Mouse (Mus musculus) kidney, embryonic 16.5 days (tissue): ENCODE data around the gene Fam57a. TPM values are rescaled to one million over a fixed set of nuclear protein-coding genes. Genes with fewer than 3 reads are reported as not detected.

Experiments
- ATAC-seq: fragments of 200-750 bp; cut with Nextera tagmentation; 2 replicates; pipeline ENCODE4 v1.8.0; 2017; ENCODE audit warnings: moderate TSS enrichment; ENCODE audit not compliant: low FRiP score, low TSS enrichment
- H3K27ac ChIP-seq: fragments of 300-500 bp; sonication (generic); 2 replicates; pipeline ENCODE4 v1.5.1; 2014; ENCODE audit warnings: low read length
- H3K27me3 ChIP-seq: fragments of 300-500 bp; sonication (generic); 2 replicates; pipeline ENCODE4 v1.6.1; 2014; ENCODE audit warnings: low read length, control low read depth, mixed read lengths; ENCODE audit not compliant: insufficient read depth
- H3K36me3 ChIP-seq: fragments of 300-500 bp; sonication (generic); 2 replicates; pipeline ENCODE4 v1.6.1; 2014; ENCODE audit warnings: low read length, control low read depth, mixed read lengths; ENCODE audit not compliant: insufficient read depth
- H3K4me1 ChIP-seq: fragments of 300-500 bp; sonication (generic); 2 replicates; pipeline ENCODE4 v1.6.1; 2014; ENCODE audit warnings: low read length, control low read depth, mixed read lengths; ENCODE audit not compliant: insufficient read depth
- H3K4me2 ChIP-seq: fragments of 300-500 bp; sonication (generic); replicated peaks from 2 replicates; pipeline ENCODE4 v1.6.1; 2014; ENCODE audit warnings: low read depth, low read length
- H3K4me3 ChIP-seq: fragments of 300-500 bp; sonication (generic); 2 replicates; pipeline ENCODE4 v1.5.1; 2014; ENCODE audit warnings: mild to moderate bottlenecking, low read length
- H3K9ac ChIP-seq: fragments of 300-500 bp; sonication (generic); replicated peaks from 2 replicates; pipeline ENCODE4 v1.6.1; 2014; ENCODE audit warnings: low read length
- H3K9me3 ChIP-seq: fragments of 300-500 bp; sonication (generic); 2 replicates; pipeline ENCODE4 v1.6.1; 2016; ENCODE audit warnings: low read length, control low read depth
- WGBS: fragments of 180-500 bp; shearing (Covaris S2); extraction: QIAGEN DNeasy Blood & Tissue Kit; methylation state at CpG from one replicate; pipeline ENCODE4 v1.1.7; 2014; 5-methylcytosine and 5-hydroxymethylcytosine counted together
- polyA plus RNA-seq: library from polyadenylated mRNA; unstranded; fragments of >200 nt; fragmentation: Nextera tagmentation; extraction: Ambion mirVana; gene quantifications from 2 replicates; pipeline ENCODE4 v1.2.1, GENCODE M21; 2015

Gene Fam57a
- polyA plus RNA-seq, 1 experiment from 2014 or later: 27.0 TPM

- H3K27me3 ChIP-seq: no peaks in the 10 kb centered on the region
- H3K4me2 ChIP-seq: no peak overlapping the region
- H3K4me3 ChIP-seq: no peak overlapping the region
- ATAC-seq: no peak
- peaks cover 5% of the 10 kb centered on the region; the same call in 1 of the 2 replicates for H3K36me3 ChIP-seq
- H3K9ac ChIP-seq: no peak overlapping the region
- peak overlapping the region; percentile 29; the same call in 1 of the 2 replicates for H3K27ac ChIP-seq
- H3K9me3 ChIP-seq: no peaks in the 10 kb centered on the region
- 11% methylated on average over 4 of the region's 4 CpGs for WGBS
- H3K4me1 ChIP-seq: peaks cover 7% of the 10 kb centered on the region; the same call in 1 of the 2 replicates
Observed at GRCm38 (mm10) chr11:76150980-76151379, 28.5 kb upstream of the Fam57a start.

DNA sequence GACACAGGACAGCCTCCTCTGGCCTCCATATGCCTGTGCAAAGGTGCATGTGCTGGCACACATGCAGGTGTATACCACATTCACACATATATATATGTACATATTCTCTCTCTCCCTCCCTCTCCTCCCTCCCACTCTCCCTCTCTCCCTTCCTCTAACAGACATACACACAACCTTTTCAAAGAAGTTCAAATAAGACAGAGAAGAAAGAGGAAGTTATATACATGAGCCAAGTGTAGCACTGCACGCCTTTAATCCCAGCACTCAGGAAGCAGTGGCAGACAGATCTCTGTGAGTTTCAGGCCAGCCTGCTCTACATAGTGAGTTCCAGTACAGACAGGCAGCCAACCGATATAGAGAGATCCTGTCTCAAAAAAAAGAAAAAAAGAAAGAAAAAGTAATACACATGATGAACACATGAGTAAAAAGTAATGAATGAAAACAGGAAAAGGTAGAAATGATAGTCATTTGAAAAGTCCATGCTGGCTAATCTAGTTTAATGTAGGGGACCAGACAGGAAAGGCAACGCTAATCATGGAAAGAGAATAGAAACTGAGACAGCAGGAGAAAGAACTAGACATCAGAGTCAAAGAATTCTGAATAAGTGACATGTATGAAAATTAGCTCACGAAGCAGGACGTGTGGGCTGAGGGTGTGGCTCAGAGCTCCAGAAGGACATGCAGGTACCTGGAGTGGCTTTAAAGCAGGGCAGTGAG, 26.1 kb upstream of the Fam57a start:
- Histone ChIP-seq H3K4me3 (no peak overlapping the region), H3K27me3 (no peaks in the 10 kb centered on the region), H3K9ac (no peak overlapping the region), H3K36me3 (peaks cover 5% of the 10 kb centered on the region; the same call in 1 of the 2 replicates), H3K9me3 (no peaks in the 10 kb centered on the region), H3K4me1 (peaks cover 3% of the 10 kb centered on the region; the same call in 1 of the 2 replicates), H3K4me2 (no peak overlapping the region), H3K27ac (no peak overlapping the region)
- no peak for ATAC-seq
- WGBS: 85% methylated on average over 5 of the region's 5 CpGs

DNA sequence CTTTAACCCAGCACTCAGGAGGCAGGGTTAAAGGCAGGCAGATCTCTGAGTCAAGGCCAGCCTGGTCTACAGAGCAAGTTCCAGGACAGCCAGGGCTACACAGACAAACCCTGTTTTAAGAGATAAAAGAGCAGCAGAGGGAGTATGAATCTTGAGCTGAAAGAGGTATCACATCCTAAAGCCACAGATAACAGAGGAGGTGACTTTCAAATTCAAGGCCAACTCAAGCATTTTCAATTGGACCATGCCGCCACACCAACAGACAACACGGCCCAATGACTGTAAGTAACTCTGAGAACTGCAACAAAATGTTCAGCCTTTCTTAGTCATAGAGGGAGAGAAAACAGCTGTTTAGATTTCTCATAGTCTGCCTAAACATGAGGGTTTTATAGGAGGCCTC, 25.3 kb upstream of the Fam57a start:
- H3K27me3 ChIP-seq: no peaks in the 10 kb centered on the region
- 93% methylated on average over 2 of the region's 2 CpGs for WGBS
- peaks cover 5% of the 10 kb centered on the region; the same call in 1 of the 2 replicates for H3K36me3 ChIP-seq
- H3K9ac ChIP-seq: no peak overlapping the region
- H3K27ac ChIP-seq: no peak overlapping the region
- H3K4me3 ChIP-seq: no peak overlapping the region
- H3K9me3 ChIP-seq: no peaks in the 10 kb centered on the region
- H3K4me2 ChIP-seq: no peak overlapping the region
- peaks cover 3% of the 10 kb centered on the region; the same call in 1 of the 2 replicates for H3K4me1 ChIP-seq
- ATAC-seq: no peak

GRCm38 (mm10) chr11:76154861-76155260, 24.6 kb upstream of the Fam57a start:
- Histone ChIP-seq H3K27ac (no peak overlapping the region), H3K9ac (no peak overlapping the region), H3K36me3 (peaks cover 5% of the 10 kb centered on the region; the same call in 1 of the 2 replicates), H3K4me2 (no peak overlapping the region), H3K4me3 (no peak overlapping the region), H3K9me3 (no peaks in the 10 kb centered on the region), H3K4me1 (peaks cover 3% of the 10 kb centered on the region; the same call in 1 of the 2 replicates), H3K27me3 (no peaks in the 10 kb centered on the region)
- ATAC-seq: no peak
- WGBS: 92% methylated on average over 2 of the region's 2 CpGs

- Histone ChIP-seq H3K4me3 (no peak overlapping the region), H3K9me3 (no peaks in the 10 kb centered on the region), H3K36me3 (peaks cover 10% of the 10 kb centered on the region; the same call in 1 of the 2 replicates), H3K4me1 (no peaks in the 10 kb centered on the region), H3K9ac (no peak overlapping the region), H3K27ac (no peak overlapping the region), H3K4me2 (no peak overlapping the region), H3K27me3 (no peaks in the 10 kb centered on the region)
- ATAC-seq: no peak
- 97% methylated on average over 2 of the region's 2 CpGs for WGBS
Observed at GRCm38 (mm10) chr11:76158375-76158774, 21.1 kb upstream of the Fam57a start.

- H3K4me2 ChIP-seq: no peak overlapping the region
- H3K4me1 ChIP-seq: no peaks in the 10 kb centered on the region
- no peak overlapping the region for H3K27ac ChIP-seq
- H3K27me3 ChIP-seq: no peaks in the 10 kb centered on the region
- 23% methylated on average over 6 of the region's 6 CpGs for WGBS
- H3K36me3 ChIP-seq: peaks cover 5% of the 10 kb centered on the region; the same call in 1 of the 2 replicates
- H3K9me3 ChIP-seq: no peaks in the 10 kb centered on the region
- ATAC-seq: no peak
- no peak overlapping the region for H3K9ac ChIP-seq
- H3K4me3 ChIP-seq: no peak overlapping the region
Observed at GRCm38 (mm10) chr11:76160251-76160650, 19.2 kb upstream of the Fam57a start.

DNA sequence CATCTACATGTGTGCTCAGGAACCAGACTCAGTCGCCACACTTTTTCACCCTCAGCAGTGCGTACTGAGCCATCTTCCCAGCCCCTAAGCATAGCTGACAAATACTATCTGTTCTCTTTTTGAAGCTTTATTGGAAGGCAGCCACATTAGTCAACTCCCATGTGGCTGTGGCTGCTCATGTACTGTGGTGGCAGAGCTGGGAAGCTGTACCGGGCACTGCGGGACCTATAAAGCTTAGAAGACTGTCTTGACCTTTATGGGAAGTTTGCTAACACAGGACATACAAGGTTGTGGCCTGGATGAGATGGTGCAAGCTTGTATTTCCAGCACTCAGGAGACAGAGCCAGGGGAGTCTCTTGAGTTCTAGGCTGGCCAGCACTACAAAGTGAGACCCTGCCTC, 12.8 kb upstream of the Fam57a start:
- WGBS: 91% methylated on average over 4 of the region's 4 CpGs
- no peak overlapping the region for H3K27ac ChIP-seq
- no peak overlapping the region for H3K9ac ChIP-seq
- no peaks in the 10 kb centered on the region for H3K9me3 ChIP-seq
- ATAC-seq: no peak
- no peak overlapping the region for H3K4me3 ChIP-seq
- no peak overlapping the region for H3K4me2 ChIP-seq
- no peaks in the 10 kb centered on the region for H3K4me1 ChIP-seq
- no peaks in the 10 kb centered on the region for H3K27me3 ChIP-seq
- peaks cover 5% of the 10 kb centered on the region; the same call in 1 of the 2 replicates for H3K36me3 ChIP-seq

GRCm38 (mm10) chr11:76167079-76167765, 12.2 kb upstream of the Fam57a start:
- H3K4me1 ChIP-seq: no peaks in the 10 kb centered on the region
- no peaks in the 10 kb centered on the region for H3K27me3 ChIP-seq
- H3K4me3 ChIP-seq: no peak overlapping the region
- 25% methylated on average over 5 of the region's 5 CpGs for whole genome bisulfite sequencing
- H3K9ac ChIP-seq: no peak overlapping the region
- no peaks in the 10 kb centered on the region for H3K9me3 ChIP-seq
- no peak for ATAC-seq
- no peak overlapping the region for H3K27ac ChIP-seq
- H3K4me2 ChIP-seq: no peak overlapping the region
- H3K36me3 ChIP-seq: peaks cover 6% of the 10 kb centered on the region; the same call in 1 of the 2 replicates

DNA sequence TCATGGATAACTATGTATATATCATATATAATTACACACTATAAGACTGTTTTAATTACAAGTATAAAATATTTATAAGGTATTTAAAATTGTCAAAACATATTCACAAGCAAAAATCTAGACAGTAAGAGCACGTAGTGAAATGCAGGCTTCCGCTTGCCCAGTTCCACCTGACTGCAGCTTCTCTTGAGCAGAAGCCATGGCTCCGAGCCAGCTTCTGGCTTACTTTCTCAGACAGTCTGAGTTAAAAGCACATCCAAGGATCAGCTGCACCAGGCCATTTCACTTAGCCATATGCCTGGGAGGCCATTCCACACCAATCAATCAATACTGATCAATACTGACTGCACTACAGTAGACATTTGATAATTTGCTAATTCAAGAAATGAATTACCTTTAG, 10.5 kb upstream of the Fam57a start:
- H3K4me1 ChIP-seq: no peaks in the 10 kb centered on the region
- no peak overlapping the region for H3K4me2 ChIP-seq
- no peaks in the 10 kb centered on the region for H3K27me3 ChIP-seq
- H3K36me3 ChIP-seq: peaks cover 8% of the 10 kb centered on the region; the same call in 1 of the 2 replicates
- ATAC-seq: no peak
- H3K27ac ChIP-seq: no peak overlapping the region
- H3K9me3 ChIP-seq: no peaks in the 10 kb centered on the region
- no peak overlapping the region for H3K4me3 ChIP-seq
- WGBS: 80% methylated on average over 3 of the region's 3 CpGs
- H3K9ac ChIP-seq: no peak overlapping the region

DNA sequence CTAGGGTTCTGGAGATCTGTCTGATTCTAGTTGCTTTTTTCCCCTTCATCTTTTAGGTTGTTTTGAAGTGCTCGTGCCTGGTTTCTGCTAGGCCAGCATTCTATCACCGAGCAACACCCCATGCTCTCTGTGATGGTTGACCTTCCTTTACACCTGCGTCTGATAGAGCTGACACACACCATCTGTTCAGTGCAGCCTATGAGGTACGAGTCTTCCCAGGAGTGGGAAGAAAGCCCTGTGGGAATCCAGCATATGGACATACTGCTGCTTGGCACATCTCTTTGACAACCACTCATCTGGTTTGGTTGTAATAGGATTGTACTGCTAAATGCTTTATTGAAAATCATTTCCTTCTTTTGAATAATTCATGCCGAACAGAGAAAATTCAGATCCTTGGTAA, 9.3 kb upstream of the Fam57a start:
- H3K4me3 ChIP-seq: no peak overlapping the region
- H3K9me3 ChIP-seq: no peaks in the 10 kb centered on the region
- ATAC-seq: no peak
- no peak overlapping the region for H3K4me2 ChIP-seq
- no peak overlapping the region for H3K9ac ChIP-seq
- peaks cover 8% of the 10 kb centered on the region; the same call in 1 of the 2 replicates for H3K36me3 ChIP-seq
- 62% methylated on average over 5 of the region's 5 CpGs for WGBS
- H3K4me1 ChIP-seq: no peaks in the 10 kb centered on the region
- H3K27ac ChIP-seq: no peak overlapping the region
- no peaks in the 10 kb centered on the region for H3K27me3 ChIP-seq
